Mouse (Mus musculus) Patski (cell line): ENCODE measurements around the gene Rassf4. TPM values are rescaled to one million over a fixed set of nuclear protein-coding genes. Genes with fewer than 3 reads are reported as not detected.
A peak's percentile ranks its signal among the peaks of the same experiment; 100 is the strongest.

Source experiments
- ATAC-seq: fragments of 100-300 bp; one replicate; pipeline ENCODE4 v1.8.0; 2021
- CTCF ChIA-PET: fragments of 350-600 bp; sonication (Branson Sonifier 250); formaldehyde crosslinking; loops from one replicate; lab custom pipeline; 2022; ENCODE audit warnings: inconsistent platforms; lab: Charles Lee
- POLR2A ChIA-PET: fragments of 350-600 bp; sonication (Branson Sonifier 250); formaldehyde crosslinking; loops from one replicate; lab custom pipeline; 2022; ENCODE audit warnings: antibody characterized with exemption, inconsistent platforms; lab: Charles Lee
- DNase-seq: peaks from one replicate; pipeline ENCODE4 v3.0.0-alpha.2; 2011; ENCODE audit warnings: low read depth, low spot score
- H3K27me3 ChIP-seq: fragments of 371-371 bp; one replicate; pipeline ENCODE4 v1.5.1; 2021
- CTCF ChIP-seq: fragments of 100-300 bp; IDR thresholded peaks from one replicate; pipeline ENCODE4 v1.5.1; 2021
- in situ Hi-C: fragments of 300-500 bp; cut with MboI; formaldehyde crosslinking; loops from 3 replicates; pipeline ENCODE4 v1.11.1; 2018; ENCODE audit warnings: low pct_unique_long_range_greater_than_20kb, mixed read lengths
- polyA plus RNA-seq: library from polyadenylated mRNA; unstranded; gene quantifications from one replicate; pipeline ENCODE4 v1.2.3, GENCODE M21; 2021

Rassf4 gene
- polyA plus RNA-seq, 1 experiment from 2014 or later, result 0.71 TPM

DNA sequence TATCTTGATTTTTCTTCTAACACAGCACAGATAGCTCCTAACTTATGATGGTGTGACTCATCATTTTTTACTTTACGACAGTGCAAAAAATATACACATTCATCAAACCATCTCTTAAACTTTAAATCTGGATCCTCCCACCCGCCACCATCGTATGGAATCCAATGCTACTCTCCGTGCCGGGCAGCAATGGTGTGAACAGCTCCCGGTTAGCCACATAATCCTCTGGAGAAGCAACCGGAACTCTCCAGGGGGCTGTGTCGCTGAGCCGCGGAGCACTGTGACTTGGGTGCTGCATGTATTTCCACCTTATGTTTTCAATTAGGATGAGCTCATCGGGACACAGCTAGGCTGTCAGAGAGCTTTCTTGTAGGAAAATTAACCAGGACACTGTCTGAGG is 30.8 kb downstream of the Rassf4 start:
- POLR2A ChIA-PET, result no interaction called here
- DNase-seq, result no peak
- H3K27me3 ChIP-seq, result no peaks in the 10 kb centered on the region
- ATAC-seq, result no peak
- TF ChIP-seq CTCF, result no peak
- in situ Hi-C loops, result no loop called here
- CTCF ChIA-PET, result interaction anchor here (0.9 to 6.2 kb wide), 2 partner anchors 11 to 54 kb away, joined by 4 to 36 read pairs; no protein-coding TSS in a partner anchor

DNA sequence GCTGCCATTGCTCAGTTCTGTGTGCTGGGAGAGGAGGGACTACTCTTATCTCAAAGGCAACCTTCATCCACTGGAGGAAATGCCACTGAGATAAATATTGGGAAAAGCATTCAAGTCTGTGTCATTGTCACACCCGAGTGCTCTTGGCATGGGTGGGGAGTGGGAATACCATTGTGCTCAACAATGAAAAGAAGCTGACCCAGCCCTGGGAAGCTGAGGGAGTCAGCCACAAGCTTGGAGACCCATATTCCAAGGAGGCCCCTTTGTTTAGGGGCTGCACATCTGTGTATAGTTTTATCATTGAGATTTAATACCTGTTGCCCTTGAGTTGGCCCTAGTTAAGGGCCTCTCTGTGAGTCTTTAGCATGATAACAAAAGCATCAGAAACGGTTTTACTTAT is 34.1 kb downstream of the Rassf4 start:
- ATAC-seq (no peak), DNase-seq (no peak)
- in situ Hi-C loops, result loop anchor here (10.0 kb wide), 1 partner anchor 55 kb away; no protein-coding TSS in a partner anchor
- ChIA-PET CTCF (no interaction called here), POLR2A (no interaction called here)
- no peak for TF ChIP-seq CTCF
- H3K27me3 ChIP-seq, result no peaks in the 10 kb centered on the region

DNA sequence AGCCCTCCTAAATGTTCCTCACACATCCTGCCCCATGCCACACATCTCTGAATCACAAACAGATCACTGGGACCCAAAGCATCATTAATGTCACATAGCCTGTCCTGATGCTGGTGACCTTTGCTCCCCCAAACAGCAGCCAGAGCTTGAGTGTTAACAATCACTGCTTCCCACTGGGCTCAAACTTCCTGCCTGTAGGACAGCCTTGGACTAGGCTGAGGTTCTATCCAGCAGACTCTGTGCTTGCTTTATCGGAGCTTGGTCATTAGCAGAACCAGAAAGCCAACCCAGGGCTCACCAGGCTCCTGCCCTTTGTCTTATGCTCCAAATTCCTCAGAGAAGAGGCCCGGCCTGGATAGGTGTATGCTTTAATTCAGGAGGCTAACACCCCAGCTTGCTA is 34.9 kb downstream of the Rassf4 start:
- POLR2A ChIA-PET, result interaction anchor here (0.8 kb wide), 1 partner anchor 11 kb away, joined by 3 read pairs; no protein-coding TSS in a partner anchor
- no peak for DNase-seq
- in situ Hi-C loops, result loop anchor here (10.0 kb wide), 1 partner anchor 56 kb away; no protein-coding TSS in a partner anchor
- ATAC-seq, result no peak
- CTCF ChIA-PET, result no interaction called here
- TF ChIP-seq CTCF, result no peak
- no peaks in the 10 kb centered on the region for H3K27me3 ChIP-seq

DNA sequence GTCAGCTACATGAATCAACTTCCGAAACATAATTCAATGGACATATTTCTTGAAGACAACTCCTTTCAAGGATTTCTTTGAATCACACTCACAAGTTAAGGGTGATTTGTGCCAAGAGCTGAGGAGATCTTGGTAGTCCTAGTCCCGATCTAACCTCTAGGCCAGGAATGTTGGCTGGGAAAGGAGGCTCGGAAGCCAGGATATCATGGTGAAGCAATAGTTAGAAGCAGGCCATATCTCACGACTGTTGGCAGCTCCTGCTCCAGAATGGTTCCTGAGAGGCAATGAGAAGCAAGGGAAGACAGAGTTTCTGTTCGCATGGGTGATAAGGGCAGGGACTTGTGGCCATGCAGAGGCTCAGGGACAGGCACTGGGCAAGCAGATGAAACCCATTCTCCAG is 36.3 kb downstream of the Rassf4 start:
- DNase-seq (no peak), ATAC-seq (no peak)
- H3K27me3 ChIP-seq, result no peaks in the 10 kb centered on the region
- no peak for TF ChIP-seq CTCF
- CTCF ChIA-PET, result no interaction called here
- POLR2A ChIA-PET, result no interaction called here
- in situ Hi-C loops, result loop anchor here (10.0 kb wide), 1 partner anchor 57 kb away; no protein-coding TSS in a partner anchor

DNA sequence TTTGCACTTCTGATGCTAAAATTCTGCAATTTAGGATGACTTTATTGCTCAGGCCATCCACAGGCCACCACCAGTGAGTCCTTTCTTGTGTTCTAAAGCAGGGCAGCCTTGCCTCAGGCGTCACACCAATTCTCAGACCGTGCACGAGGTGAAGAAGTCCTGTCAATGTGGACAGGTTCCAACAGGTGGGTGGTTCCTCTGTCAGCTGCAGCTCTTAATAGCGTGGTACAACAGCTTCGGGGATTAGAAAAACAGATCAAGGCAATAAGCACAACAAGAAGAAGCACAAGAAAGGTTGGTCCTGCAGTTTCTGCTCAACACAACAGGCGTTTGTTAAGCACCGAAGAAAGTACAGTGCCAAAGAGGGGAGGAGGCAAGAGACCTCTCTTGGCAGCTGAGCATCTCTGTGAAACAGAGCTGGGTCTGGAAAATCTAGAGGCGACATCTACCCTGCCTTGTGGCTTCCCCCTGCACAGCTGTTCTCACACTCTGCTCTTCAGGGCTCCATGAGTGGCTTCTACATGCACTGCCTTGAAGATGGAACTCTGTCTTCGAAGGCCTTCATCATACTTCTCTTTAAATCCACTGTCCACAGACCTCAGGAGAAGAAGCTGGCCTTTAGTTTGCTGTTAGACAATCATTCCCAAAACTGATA is 37.0 kb downstream of the Rassf4 start:
- H3K27me3 ChIP-seq, result no peaks in the 10 kb centered on the region
- in situ Hi-C loops, result loop anchor here (10.0 kb wide), 1 partner anchor 58 kb away; no protein-coding TSS in a partner anchor
- no peak for DNase-seq
- ChIA-PET CTCF (no interaction called here), POLR2A (no interaction called here)
- no peak for TF ChIP-seq CTCF
- no peak for ATAC-seq

DNA sequence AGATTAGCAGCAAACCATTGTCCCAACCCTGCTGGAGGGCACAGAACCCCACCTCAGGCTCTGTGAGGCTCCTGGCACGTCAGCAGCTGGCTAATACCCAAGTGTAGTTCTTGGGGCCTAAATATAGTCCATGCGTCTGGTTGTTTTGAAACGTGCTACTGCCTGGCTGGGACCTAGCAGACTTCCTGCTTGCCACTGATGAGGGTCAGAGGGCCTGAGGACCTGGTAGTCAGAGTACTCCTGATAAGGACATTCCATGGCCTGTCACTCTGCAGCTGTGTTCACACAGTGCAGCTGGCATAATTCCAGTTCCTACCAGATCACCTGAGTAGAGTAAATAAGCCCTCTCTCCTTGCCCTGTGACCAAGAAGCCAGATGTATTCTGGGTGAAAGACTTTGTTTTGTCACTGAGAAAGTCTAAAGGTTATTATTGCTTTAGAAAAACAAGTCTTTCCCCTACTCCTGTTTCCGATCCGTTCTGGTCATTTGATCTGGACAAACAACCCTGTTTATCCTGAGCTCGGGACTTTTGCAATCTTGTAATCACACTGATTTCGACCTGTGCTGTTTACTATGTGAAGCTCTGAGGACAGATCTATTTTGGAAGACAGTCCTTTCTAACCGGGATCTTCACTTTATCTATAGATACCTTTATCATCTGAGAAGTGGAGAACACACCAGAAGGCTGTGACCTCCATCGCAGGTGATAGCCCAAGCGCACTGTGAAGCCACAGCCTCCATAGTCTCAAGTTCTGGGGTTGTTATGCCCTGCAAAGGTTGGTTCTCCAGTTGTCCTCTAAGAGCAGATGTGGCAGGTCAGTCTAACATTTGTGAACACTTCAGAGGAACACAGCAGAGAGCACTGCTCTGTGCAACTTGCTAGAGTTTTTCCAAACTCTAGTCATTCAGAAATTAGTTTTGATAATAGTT is 38.2 kb downstream of the Rassf4 start:
- DNase-seq (no peak), ATAC-seq (no peak)
- no peak for TF ChIP-seq CTCF
- H3K27me3 ChIP-seq, result no peaks in the 10 kb centered on the region
- ChIA-PET POLR2A (no interaction called here), CTCF (interaction anchor here (0.8 kb wide), 1 partner anchor 34 kb away, joined by 3 read pairs; no protein-coding TSS in a partner anchor)
- in situ Hi-C loops, result loop anchor here (10.0 kb wide), 1 partner anchor 59 kb away; no protein-coding TSS in a partner anchor

DNA sequence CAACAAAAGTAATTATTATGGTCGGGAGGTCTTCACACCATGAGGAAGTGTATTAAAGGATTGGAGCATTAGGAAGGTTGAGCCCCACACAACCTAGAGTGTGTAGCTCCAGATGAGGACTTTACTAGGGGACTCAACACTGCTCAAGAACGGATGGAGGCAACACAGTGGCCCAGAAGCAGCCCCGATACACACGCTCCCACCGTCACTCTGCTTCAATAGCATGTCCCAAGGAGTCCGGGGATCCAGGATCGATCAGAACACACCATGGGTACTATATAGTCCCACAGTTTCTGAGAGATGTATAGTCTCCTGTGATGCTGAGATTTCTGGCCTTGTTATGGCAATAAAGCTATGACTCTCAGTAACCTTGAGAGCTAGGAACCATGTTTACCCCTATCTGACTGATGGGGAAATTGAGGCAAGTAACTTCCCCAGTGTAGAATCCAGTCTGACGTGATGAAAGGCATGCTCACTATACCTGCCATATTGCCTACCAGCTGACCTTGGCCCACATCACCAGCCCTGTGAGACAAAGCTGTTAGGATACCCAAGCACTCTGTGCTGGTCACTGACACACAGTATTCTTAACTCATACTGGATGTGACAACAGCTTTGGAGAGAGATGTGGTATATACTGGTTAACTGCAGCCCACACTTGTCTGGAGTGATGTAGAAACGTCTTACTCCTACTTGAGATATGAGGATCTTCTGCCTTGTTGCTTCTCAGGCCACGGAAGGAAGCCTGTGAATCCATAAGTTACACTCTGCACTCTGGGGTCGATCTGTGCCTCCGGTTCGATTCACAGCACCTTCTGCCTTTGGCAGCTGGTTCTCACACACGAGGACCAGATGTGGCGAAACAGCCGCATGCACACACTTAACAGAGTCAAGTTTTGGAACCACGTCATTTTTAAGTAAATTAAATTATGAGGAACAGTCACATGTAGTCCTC is 39.7 kb downstream of the Rassf4 start:
- ChIA-PET CTCF (interaction anchor here (0.8 to 4.3 kb wide), 3 partner anchors 9 to 35 kb away, joined by 3 to 36 read pairs (median 3); no protein-coding TSS in a partner anchor), POLR2A (interaction anchor here (1.1 kb wide), 1 partner anchor 13 kb away, joined by 3 read pairs; no protein-coding TSS in a partner anchor)
- H3K27me3 ChIP-seq, result no peaks in the 10 kb centered on the region
- DNase-seq (no peak), ATAC-seq (no peak)
- in situ Hi-C loops, result loop anchor here (10.0 kb wide), 1 partner anchor 61 kb away; no protein-coding TSS in a partner anchor
- no peak for TF ChIP-seq CTCF

DNA sequence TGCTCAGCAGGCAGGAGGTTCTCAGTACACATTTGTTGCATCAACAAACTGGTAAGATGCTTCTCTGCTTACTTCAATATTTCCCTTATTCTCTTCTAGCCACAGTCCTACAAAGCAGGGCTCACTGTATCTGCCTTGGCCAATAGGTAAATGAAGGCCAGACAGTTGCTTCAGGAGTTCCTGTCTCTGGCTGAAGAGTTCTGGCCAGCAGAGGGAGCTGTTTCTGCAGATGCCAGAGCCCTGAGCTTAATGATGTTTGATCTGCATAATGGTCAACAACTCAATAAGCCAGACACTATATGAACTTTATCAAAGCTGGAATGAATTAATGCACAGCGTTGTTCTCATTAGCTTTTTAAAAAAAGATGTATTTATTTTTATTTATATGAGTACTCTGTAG is 41.6 kb downstream of the Rassf4 start:
- no peaks in the 10 kb centered on the region for H3K27me3 ChIP-seq
- POLR2A ChIA-PET, result no interaction called here
- ATAC-seq (no peak), DNase-seq (peak; percentile 25)
- peak; percentile 93 for TF ChIP-seq CTCF
- in situ Hi-C loops, result loop anchor here (10.0 kb wide), 1 partner anchor 63 kb away; no protein-coding TSS in a partner anchor
- CTCF ChIA-PET, result interaction anchor here (0.7 to 4.3 kb wide), 11 partner anchors 11 to 82 kb away, joined by 3 to 36 read pairs (median 3); partner anchors contain the start of gene Depp1

DNA sequence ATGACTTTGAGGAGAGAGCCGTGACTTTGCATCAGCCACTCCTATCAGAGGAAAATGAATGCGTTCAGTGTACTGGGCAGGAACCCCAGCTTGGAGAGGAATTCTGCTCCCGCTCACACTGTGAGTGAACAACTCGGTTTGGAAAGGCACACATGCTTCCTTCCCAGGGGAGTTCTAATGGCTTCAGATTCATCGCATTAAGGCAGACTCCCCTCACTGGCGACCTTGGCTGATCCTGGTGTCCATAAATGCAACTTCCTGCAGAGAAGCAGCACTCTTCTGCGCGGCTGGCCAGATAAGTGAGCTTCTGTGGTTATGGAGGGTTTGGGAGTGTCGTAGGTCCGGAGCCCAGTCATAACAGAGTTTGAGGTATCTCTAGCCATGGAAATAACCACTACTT is 44.0 kb downstream of the Rassf4 start:
- no peaks in the 10 kb centered on the region for H3K27me3 ChIP-seq
- ATAC-seq, result no peak
- ChIA-PET CTCF (interaction anchor here (1.8 kb wide), 1 partner anchor 11 kb away, joined by 4 read pairs; no protein-coding TSS in a partner anchor), POLR2A (no interaction called here)
- in situ Hi-C loops, result loop anchor here (10.0 kb wide), 1 partner anchor 65 kb away; no protein-coding TSS in a partner anchor
- DNase-seq, result no peak
- TF ChIP-seq CTCF, result no peak
